ENCODE assay signal across 9 mouse cellular contexts in genomic region chr9:37576436-37576930, GRCm38 (mm10). TPM values are rescaled to one million over a fixed set of nuclear protein-coding genes. Genes with fewer than 3 reads are reported as not detected.
A peak's percentile ranks its signal among the peaks of the same experiment; 100 is the strongest.
DNase-seq lines count a peak whose midpoint lies in the region; ATAC-seq and TF ChIP-seq lines count a peak whose summit lies in the region.
"Had no signal": no experiment of that assay in that cellular context is flagged by ENCODE, and none has a peak within 500 bp of the region (broad histone marks: within the 10 kb centered on the region; RNA-seq: fewer than 3 reads in every experiment).

No protein-coding gene starts in this region.

- no peak for TF ChIP-seq CTCF in E14TG2a.4 (conservative IDR thresholded peaks at IDR 0.05; ENCODE audit: low read length)

- H3K4me1 ChIP-seq in heart, embryonic 10.5 days, result peaks cover 22% of the 10 kb centered on the region
- peaks cover 8% of the 10 kb centered on the region for H3K4me1 ChIP-seq in E14TG2a.4 (replicated peaks; ENCODE audit: low read depth, low read length)
- peaks cover 15% of the 10 kb centered on the region for H3K4me1 ChIP-seq in forebrain, embryonic 15.5 days

- H3K9ac ChIP-seq in forebrain, embryonic 15.5 days (replicated peaks), result no peak overlapping the region

- no peaks in the 10 kb centered on the region for H3K9me3 ChIP-seq in heart, embryonic 10.5 days
- no peaks in the 10 kb centered on the region for H3K9me3 ChIP-seq in E14TG2a.4 (ENCODE audit: low read length)
- H3K9me3 ChIP-seq in forebrain, embryonic 15.5 days, result no peaks in the 10 kb centered on the region
- H3K9me3 ChIP-seq: G1E had no signal

- H3K79me2 ChIP-seq in myocyte (ENCODE audit: control insufficient read depth, insufficient read depth), result no peaks in the 10 kb centered on the region

- peak overlapping the region; percentile 31; the same call in 1 of the 2 replicates for H3K4me3 ChIP-seq in heart, embryonic 10.5 days
- H3K4me3 ChIP-seq in E14TG2a.4 (replicated peaks; ENCODE audit: low read length) (peak overlapping the region; percentile 59), myocyte (no peak overlapping the region)
- H3K4me3 ChIP-seq in forebrain, embryonic 15.5 days, result no peak overlapping the region

- DNase-seq in heart, embryonic 10.5 days (ENCODE audit: low spot score), result no peak
- no peak for DNase-seq in heart, adult 9 months (ENCODE audit: low spot score in 2 of 2)
- peak; percentile 58 to 71 for DNase-seq in left cerebral cortex, adult 18-20 months (ENCODE audit: low spot score in 2 of 2)
- peak; percentile 22 for DNase-seq in thymus, postnatal 25 days
- DNase-seq in testis, postnatal 10 days (ENCODE audit: low spot score), result no peak

- H3K27me3 ChIP-seq in heart, embryonic 10.5 days (ENCODE audit: insufficient read depth, poor library complexity, severe bottlenecking), result peaks cover 4% of the 10 kb centered on the region
- peaks cover 9% of the 10 kb centered on the region for H3K27me3 ChIP-seq in E14TG2a.4 (ENCODE audit: insufficient read depth, low read length)
- H3K27me3 ChIP-seq in forebrain, embryonic 15.5 days, result no peaks in the 10 kb centered on the region
- peaks cover 24% of the 10 kb centered on the region for H3K27me3 ChIP-seq in myocyte (ENCODE audit: control insufficient read depth, insufficient read depth, insufficient read length)

- peak; percentile 87 for ATAC-seq in forebrain, embryonic 15.5 days (replicated peaks)

- no peak overlapping the region for H3ac ChIP-seq in myocyte (ENCODE audit: control insufficient read depth, insufficient read length)

- H3K27ac ChIP-seq in heart, embryonic 10.5 days, result no peak overlapping the region
- peak overlapping the region; percentile 72 for H3K27ac ChIP-seq in forebrain, embryonic 15.5 days (replicated peaks)

- H3K36me3 ChIP-seq in heart, embryonic 10.5 days, result no peaks in the 10 kb centered on the region
- H3K36me3 ChIP-seq in E14TG2a.4 (ENCODE audit: insufficient read depth, low read length) (no peaks in the 10 kb centered on the region), myocyte (ENCODE audit: control insufficient read depth, insufficient read depth) (no peaks in the 10 kb centered on the region)
- H3K36me3 ChIP-seq in forebrain, embryonic 15.5 days, result no peaks in the 10 kb centered on the region

- no peak for TF ChIP-seq POLR2A in myocyte (IDR thresholded peaks at IDR 0.05; ENCODE audit: insufficient read length, low read depth)

- peak overlapping the region; percentile 28 for H3K4me2 ChIP-seq in forebrain, embryonic 15.5 days (replicated peaks)
- no peak overlapping the region for H3K4me2 ChIP-seq in myocyte (ENCODE audit: low read depth)

- 28% methylated on average over 14 of the region's 14 CpGs for WGBS in heart, embryonic 10.5 days
- WGBS in forebrain, embryonic 15.5 days, result 26% methylated on average over 14 of the region's 14 CpGs

TF ChIP-seq in myocyte, 11 proteins besides CTCF, POLR2A, EP300 and RAD21:
- TF ChIP-seq TCF3 (IDR thresholded peaks at IDR 0.05; ENCODE audit: insufficient read length, low read depth) (no peak), MYOG (IDR thresholded peaks at IDR 0.05; ENCODE audit: control insufficient read depth in 1 of 3, insufficient read depth in 1 of 3, insufficient read length in 2 of 3, low read depth in 2 of 3) (peak in 2 of 3 experiments; percentile 8 to 47)

RNA-seq across cellular contexts. Expression of gene Siae, which starts 21.0 kb away (rescaled TPM):
- 7.6 and 10.0 TPM in 2 replicates for polyA plus RNA-seq in heart, embryonic 10.5 days (2016; fragmentation: Nextera tagmentation; extraction: Ambion mirVana)
- 8.6 and 8.8 TPM in 2 replicates for polyA plus RNA-seq in forebrain, embryonic 15.5 days (2015; fragmentation: Nextera tagmentation; extraction: Ambion mirVana)
- 10 to 100 TPM; 15.2 to 18.6 TPM for total RNA-seq in left cerebral cortex, adult 18-20 months (2021)
- 0.60 TPM for polyA plus RNA-seq in myocyte (2012; fragmentation: generic; extraction: Trizol)

RNA-seq across cellular contexts. Expression of gene Nrgn, which starts 23.8 kb away (rescaled TPM):
- polyA plus RNA-seq in heart, embryonic 10.5 days (2016; fragmentation: Nextera tagmentation; extraction: Ambion mirVana), result 4.4 and 5.7 TPM in 2 replicates
- polyA plus RNA-seq in forebrain, embryonic 15.5 days (2015; fragmentation: Nextera tagmentation; extraction: Ambion mirVana), result 16.1 and 17.3 TPM in 2 replicates
- 1,000 to 10,000 TPM; 1,653 to 1,729 TPM for total RNA-seq in left cerebral cortex, adult 18-20 months (2021)
- 0.42 TPM for polyA plus RNA-seq in myocyte (2012; fragmentation: generic; extraction: Trizol)

RNA-seq across cellular contexts. Expression of gene Spa17, which starts 37.0 kb away (rescaled TPM):
- polyA plus RNA-seq in heart, embryonic 10.5 days (2016; fragmentation: Nextera tagmentation; extraction: Ambion mirVana), result 7.1 and 8.1 TPM in 2 replicates
- 7.7 and 7.9 TPM in 2 replicates for polyA plus RNA-seq in forebrain, embryonic 15.5 days (2015; fragmentation: Nextera tagmentation; extraction: Ambion mirVana)
- 1 to 10 TPM; 1.7 to 1.8 TPM for total RNA-seq in left cerebral cortex, adult 18-20 months (2021)
- 2.7 TPM for polyA plus RNA-seq in myocyte (2012; fragmentation: generic; extraction: Trizol)

RNA-seq across cellular contexts. Expression of gene Vsig2, which starts 37.4 kb away (rescaled TPM):
- polyA plus RNA-seq in heart, embryonic 10.5 days (2016; fragmentation: Nextera tagmentation; extraction: Ambion mirVana), result 0.75 and 0.77 TPM in 2 replicates
- 0.64 and 0.69 TPM in 2 replicates for polyA plus RNA-seq in forebrain, embryonic 15.5 days (2015; fragmentation: Nextera tagmentation; extraction: Ambion mirVana)
- total RNA-seq in left cerebral cortex, adult 18-20 months (2021), result 1 to 10 TPM; 3.9 to 5.0 TPM
- not detected for polyA plus RNA-seq in myocyte (2012; fragmentation: generic; extraction: Trizol)
- polyA plus RNA-seq: G1E had no signal

RNA-seq across cellular contexts. Expression of gene Esam, which starts 48.6 kb away (rescaled TPM):
- polyA plus RNA-seq in heart, embryonic 10.5 days (2016; fragmentation: Nextera tagmentation; extraction: Ambion mirVana), result 43.7 and 52.2 TPM in 2 replicates
- polyA plus RNA-seq in forebrain, embryonic 15.5 days (2015; fragmentation: Nextera tagmentation; extraction: Ambion mirVana), result 34.3 and 34.5 TPM in 2 replicates
- total RNA-seq in left cerebral cortex, adult 18-20 months (2021), result 10 to 100 TPM; 19.7 to 21.4 TPM
- 0.04 TPM for polyA plus RNA-seq in myocyte (2012; fragmentation: generic; extraction: Trizol)
- total RNA-seq: G1E had no signal
- polyA plus RNA-seq: G1E had no signal

Comparison
In these comparisons a context has a peak if more than half of its experiments do, and no peak if none do; other contexts are left out.
1. DNase-seq: peak in left cerebral cortex, adult 18-20 months (2 of 2) and thymus, postnatal 25 days (single experiment); none in heart, embryonic 10.5 days (single experiment), heart, adult 9 months (0 of 2) and testis, postnatal 10 days (single experiment).
2. H3K4me3 ChIP-seq: peak in heart, embryonic 10.5 days (single experiment) and E14TG2a.4 (single experiment); none in forebrain, embryonic 15.5 days (single experiment) and myocyte (single experiment).